Mouse (Mus musculus) midbrain, embryonic 10.5 days (tissue): ENCODE data around the gene Ipo9. TPM values are rescaled to one million over a fixed set of nuclear protein-coding genes. Genes with fewer than 3 reads are reported as not detected.
"Not testable (repeated sequence)": the region's sequence is repeated elsewhere in the genome, so short reads cannot be mapped to it uniquely, and the experiment has no call there.

Experiments used
- DNase-seq: peaks from one replicate; pipeline ENCODE4 v3.0.0-alpha.2; 2017; ENCODE audit warnings: low spot score
- H3K27ac ChIP-seq: fragments of 300-500 bp; sonication (generic); replicated peaks from 2 replicates; pipeline ENCODE4 v1.5.1; 2016; ENCODE audit warnings: mild to moderate bottlenecking
- H3K27me3 ChIP-seq: fragments of 300-500 bp; sonication (generic); 2 replicates; pipeline ENCODE4 v1.6.1; 2016; ENCODE audit warnings: low read depth, mild to moderate bottlenecking; ENCODE audit not compliant: poor library complexity, severe bottlenecking
- H3K36me3 ChIP-seq: fragments of 300-500 bp; sonication (generic); 2 replicates; pipeline ENCODE4 v1.6.1; 2016; ENCODE audit warnings: mild to moderate bottlenecking, moderate library complexity
- H3K4me1 ChIP-seq: fragments of 300-500 bp; sonication (generic); 2 replicates; pipeline ENCODE4 v1.6.1; 2016
- H3K4me3 ChIP-seq: fragments of 300-500 bp; sonication (generic); 2 replicates; pipeline ENCODE4 v1.5.1; 2016; ENCODE audit warnings: mild to moderate bottlenecking, moderate library complexity
- H3K9me3 ChIP-seq: fragments of 300-500 bp; sonication (generic); replicated peaks from 2 replicates; pipeline ENCODE4 v1.6.1; 2016; ENCODE audit warnings: mild to moderate bottlenecking
- WGBS: fragments of 180-500 bp; shearing (Covaris S2); methylation state at CpG from one replicate; pipeline ENCODE4 v1.1.7; 2016; 5-methylcytosine and 5-hydroxymethylcytosine counted together
- polyA plus RNA-seq: library from polyadenylated mRNA; unstranded; fragments of >200 nt; fragmentation: Nextera tagmentation; extraction: Ambion mirVana; gene quantifications from 2 replicates; pipeline ENCODE4 v1.2.1, GENCODE M21; 2016

The Ipo9 gene
- polyA plus RNA-seq, 1 experiment from 2014 or later, result 179 TPM

GRCm38 (mm10) chr1:135413996-135414395 lies 16.3 kb downstream of the Ipo9 start:
- Histone ChIP-seq H3K4me1 (no peaks in the 10 kb centered on the region), H3K27me3 (no peaks in the 10 kb centered on the region), H3K36me3 (peaks cover 100% of the 10 kb centered on the region), H3K4me3 (no peak overlapping the region), H3K9me3 (no peaks in the 10 kb centered on the region), H3K27ac (no peak overlapping the region)
- no peak for DNase-seq

DNA sequence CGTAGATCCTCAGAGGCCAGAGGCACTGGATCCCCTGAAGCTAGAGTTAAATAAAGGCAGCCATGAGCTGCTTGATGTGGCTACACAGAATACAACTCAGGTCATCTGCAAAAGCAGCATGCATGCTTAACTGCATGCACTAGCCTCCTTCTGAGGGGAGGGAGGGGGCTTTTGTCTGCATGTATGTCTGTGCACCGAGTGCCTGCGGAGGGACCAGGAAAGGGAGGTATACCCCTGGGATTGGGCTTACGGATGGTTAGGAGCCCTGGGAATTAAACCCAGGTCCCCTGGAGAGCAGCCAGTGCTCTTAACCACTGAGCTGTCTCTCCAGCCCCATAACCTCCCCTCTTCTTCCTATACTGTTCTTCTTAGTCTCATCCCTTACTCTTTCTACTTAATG lies 18.2 kb downstream of the Ipo9 start:
- Histone ChIP-seq H3K9me3 (no peaks in the 10 kb centered on the region), H3K27ac (no peak overlapping the region), H3K4me3 (no peak overlapping the region), H3K27me3 (no peaks in the 10 kb centered on the region), H3K36me3 (peaks cover 100% of the 10 kb centered on the region), H3K4me1 (no peaks in the 10 kb centered on the region)
- WGBS, result 96% methylated on average over 4 of the region's 4 CpGs
- DNase-seq, result no peak

- Histone ChIP-seq H3K36me3 (peaks cover 100% of the 10 kb centered on the region), H3K4me1 (no peaks in the 10 kb centered on the region)
- 87% methylated on average over 2 of the region's 2 CpGs for WGBS
These were observed 19.3 kb downstream of the Ipo9 start for GRCm38 (mm10) chr1:135410967-135411366.

GRCm38 (mm10) chr1:135408973-135409372 lies 21.3 kb downstream of the Ipo9 start:
- Histone ChIP-seq H3K27me3 (no peaks in the 10 kb centered on the region), H3K4me3 (no peak overlapping the region), H3K9me3 (no peaks in the 10 kb centered on the region), H3K27ac (no peak overlapping the region), H3K36me3 (peaks cover 100% of the 10 kb centered on the region), H3K4me1 (no peaks in the 10 kb centered on the region)
- no peak for DNase-seq
- 96% methylated on average over 4 of the region's 4 CpGs for WGBS

More at GRCm38 (mm10) chr1:135410967-135411366, 19.3 kb downstream of the Ipo9 start:
- H3K27me3 ChIP-seq, result no peaks in the 10 kb centered on the region
- no peaks in the 10 kb centered on the region for H3K9me3 ChIP-seq
- H3K27ac ChIP-seq, result no peak overlapping the region
- no peak for DNase-seq
- no peak overlapping the region for H3K4me3 ChIP-seq

GRCm38 (mm10) chr1:135405356-135405755 lies 24.9 kb downstream of the Ipo9 start:
- Histone ChIP-seq H3K4me1 (no peaks in the 10 kb centered on the region), H3K27ac (no peak overlapping the region), H3K36me3 (peaks cover 100% of the 10 kb centered on the region), H3K9me3 (no peaks in the 10 kb centered on the region), H3K27me3 (no peaks in the 10 kb centered on the region), H3K4me3 (no peak overlapping the region)
- no peak for DNase-seq
- WGBS, result 91% methylated on average over 7 of the region's 7 CpGs

- no peak for DNase-seq
- no peaks in the 10 kb centered on the region for H3K27me3 ChIP-seq
- no peak overlapping the region for H3K27ac ChIP-seq
- no peak overlapping the region for H3K4me3 ChIP-seq
- peaks cover 100% of the 10 kb centered on the region for H3K36me3 ChIP-seq
- WGBS, result 91% methylated on average over 3 of the region's 3 CpGs
- no peaks in the 10 kb centered on the region for H3K4me1 ChIP-seq
- H3K9me3 ChIP-seq, result no peaks in the 10 kb centered on the region
These were observed 28.7 kb downstream of the Ipo9 start for GRCm38 (mm10) chr1:135401452-135402110.

DNA sequence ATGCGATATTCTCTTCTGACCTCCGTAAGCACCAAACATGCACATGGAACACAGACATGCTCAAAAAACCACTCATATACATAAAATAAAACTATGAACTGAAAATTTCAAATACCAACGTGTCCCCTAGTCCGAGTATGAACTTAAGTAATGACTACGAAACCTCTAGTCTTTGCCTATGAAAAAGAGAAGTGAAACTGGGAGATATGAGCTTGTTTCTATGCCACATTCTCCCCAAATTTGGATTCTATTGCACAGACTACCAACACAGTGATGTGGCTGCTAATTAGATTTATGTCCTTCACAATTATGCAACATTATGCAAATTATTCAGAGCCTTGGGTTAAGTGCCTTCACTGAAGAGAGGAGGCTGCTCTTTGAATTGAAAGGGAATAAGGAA lies 30.8 kb downstream of the Ipo9 start:
- H3K27me3 ChIP-seq, result no peaks in the 10 kb centered on the region
- no peak for DNase-seq
- H3K27ac ChIP-seq, result no peak overlapping the region
- H3K4me1 ChIP-seq, result no peaks in the 10 kb centered on the region
- no peak overlapping the region for H3K4me3 ChIP-seq
- 95% methylated on average over 5 of the region's 5 CpGs for WGBS
- no peaks in the 10 kb centered on the region for H3K9me3 ChIP-seq
- peaks cover 100% of the 10 kb centered on the region for H3K36me3 ChIP-seq

DNA sequence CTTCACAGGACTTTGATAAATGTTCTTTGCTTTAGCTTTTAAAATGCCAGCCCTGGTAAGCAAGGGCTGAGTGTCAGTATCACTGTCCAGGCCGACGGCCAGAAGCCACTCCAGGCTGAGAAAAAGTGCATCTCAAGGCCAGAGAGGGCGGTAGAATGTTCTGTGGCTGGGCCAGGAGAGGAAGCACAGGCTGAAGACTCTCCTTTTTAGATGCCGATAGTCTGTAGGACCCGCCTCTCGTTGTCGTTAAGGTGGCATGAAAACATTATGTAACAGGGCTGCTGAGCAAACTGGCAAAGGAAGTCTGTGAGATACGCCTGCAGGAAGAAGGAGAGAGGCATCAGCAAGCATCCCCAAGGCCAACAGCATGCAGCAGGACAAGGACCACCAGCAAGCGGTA lies 45.1 kb downstream of the Ipo9 start:
- no peaks in the 10 kb centered on the region for H3K27me3 ChIP-seq
- no peak overlapping the region for H3K4me3 ChIP-seq
- no peak for DNase-seq
- no peak overlapping the region for H3K27ac ChIP-seq
- H3K9me3 ChIP-seq, result no peaks in the 10 kb centered on the region
- H3K36me3 ChIP-seq, result peaks cover 90% of the 10 kb centered on the region
- H3K4me1 ChIP-seq, result no peaks in the 10 kb centered on the region
- WGBS, result 93% methylated on average over 9 of the region's 9 CpGs

- no peaks in the 10 kb centered on the region for H3K27me3 ChIP-seq
- no peak overlapping the region for H3K27ac ChIP-seq
- H3K9me3 ChIP-seq, result no peaks in the 10 kb centered on the region
- no peak overlapping the region for H3K4me3 ChIP-seq
- H3K4me1 ChIP-seq, result no peaks in the 10 kb centered on the region
- DNase-seq, result no peak
- peaks cover 80% of the 10 kb centered on the region for H3K36me3 ChIP-seq
- 98% methylated on average over 5 of the region's 5 CpGs for WGBS
These were observed 46.1 kb downstream of the Ipo9 start for GRCm38 (mm10) chr1:135384171-135384570.

GRCm38 (mm10) chr1:135381560-135381959 lies 48.7 kb downstream of the Ipo9 start:
- H3K9me3 ChIP-seq, DNase-seq, H3K4me3 ChIP-seq, H3K27me3 ChIP-seq, H3K4me1 ChIP-seq, H3K27ac ChIP-seq: not testable (repeated sequence)
- H3K36me3 ChIP-seq, result peaks cover 54% of the 10 kb centered on the region
- WGBS, result 58% methylated on average over 6 of the region's 6 CpGs

DNA sequence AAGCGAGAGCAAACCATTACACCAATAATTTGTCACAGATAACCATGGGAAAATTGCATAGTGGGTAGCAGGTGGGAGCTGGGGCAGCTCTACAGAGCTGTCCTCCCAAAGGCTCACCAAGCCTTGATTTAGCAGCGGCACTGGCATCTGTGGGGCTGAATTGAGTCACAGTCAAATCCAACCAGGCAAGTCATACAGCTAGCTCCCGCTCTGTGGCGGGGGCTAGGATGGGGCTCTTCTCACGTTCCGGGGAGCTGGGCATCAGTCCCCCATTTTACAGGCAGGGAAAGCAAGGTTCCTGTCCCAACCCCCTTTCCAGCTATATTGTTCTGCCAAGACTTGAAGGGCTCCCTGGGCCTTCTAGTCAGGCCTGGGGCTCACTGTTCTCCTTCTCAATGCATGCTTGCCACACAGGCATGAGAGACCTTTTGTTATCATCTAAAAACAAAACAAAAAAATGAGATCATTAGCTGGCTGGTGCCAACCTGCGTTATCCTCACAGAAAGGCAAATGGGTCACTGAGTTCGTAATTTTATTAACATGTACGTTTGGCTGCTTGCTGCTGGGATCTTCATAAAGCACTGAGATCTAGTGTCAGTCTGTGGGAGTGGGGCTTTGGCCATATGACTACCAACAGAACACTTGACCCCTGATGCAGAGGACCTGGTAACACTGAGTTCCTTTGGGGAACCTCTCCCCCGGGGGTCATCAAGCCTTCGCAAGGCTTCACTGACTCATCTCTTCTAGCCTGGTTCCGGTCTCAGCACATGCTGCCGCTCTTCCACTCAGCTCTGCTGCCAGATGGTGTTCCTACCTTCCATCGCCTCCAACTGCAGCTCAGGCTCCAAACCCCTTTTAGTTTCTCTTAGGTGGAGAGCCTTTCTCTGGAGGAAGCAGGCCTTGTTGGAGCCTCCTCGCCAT lies 50.0 kb downstream of the Ipo9 start:
- H3K27ac ChIP-seq, result no peak overlapping the region
- WGBS, result 85% methylated on average over 15 of the region's 15 CpGs
- H3K4me3 ChIP-seq, result no peak overlapping the region
- no peak for DNase-seq
- H3K27me3 ChIP-seq, result no peaks in the 10 kb centered on the region
- no peaks in the 10 kb centered on the region for H3K9me3 ChIP-seq
- H3K36me3 ChIP-seq, result peaks cover 42% of the 10 kb centered on the region
- H3K4me1 ChIP-seq, result peaks cover 3% of the 10 kb centered on the region

GRCm38 (mm10) chr1:135379048-135379447 lies 51.3 kb downstream of the Ipo9 start:
- WGBS, result 64% methylated on average over 2 of the region's 2 CpGs
- H3K9me3 ChIP-seq, result no peaks in the 10 kb centered on the region
- H3K36me3 ChIP-seq, result peaks cover 29% of the 10 kb centered on the region
- no peak overlapping the region for H3K27ac ChIP-seq
- DNase-seq, result no peak
- no peaks in the 10 kb centered on the region for H3K27me3 ChIP-seq
- no peak overlapping the region for H3K4me3 ChIP-seq
- H3K4me1 ChIP-seq, result peaks cover 16% of the 10 kb centered on the region

DNA sequence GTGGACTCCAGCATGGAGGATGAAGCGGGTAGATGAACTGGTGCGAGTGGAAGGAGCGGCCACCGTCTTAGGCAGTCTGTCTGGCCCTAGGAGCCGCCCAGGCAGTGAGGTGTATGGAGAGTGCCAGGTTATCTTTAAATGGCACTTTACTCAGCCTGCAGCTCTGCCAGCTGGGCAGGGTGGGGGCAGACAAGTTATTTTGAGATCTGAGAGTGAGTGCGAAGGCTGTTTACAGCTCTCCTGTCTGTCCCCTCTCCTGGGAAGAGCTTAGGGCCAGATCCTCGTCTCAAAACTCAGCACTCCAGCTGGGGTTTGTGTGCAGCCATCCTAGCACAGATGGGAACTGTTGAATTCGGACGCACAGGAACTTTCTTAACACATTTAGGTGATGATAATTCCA lies 51.7 kb downstream of the Ipo9 start:
- peaks cover 20% of the 10 kb centered on the region for H3K4me1 ChIP-seq
- no peak overlapping the region for H3K27ac ChIP-seq
- no peak overlapping the region for H3K4me3 ChIP-seq
- H3K9me3 ChIP-seq, result no peaks in the 10 kb centered on the region
- 73% methylated on average over 9 of the region's 9 CpGs for WGBS
- H3K27me3 ChIP-seq, result no peaks in the 10 kb centered on the region
- no peak for DNase-seq
- H3K36me3 ChIP-seq, result peaks cover 24% of the 10 kb centered on the region
